Mouse (Mus musculus): ENCODE data around the gene Dnpep. TPM values are rescaled to one million over a fixed set of nuclear protein-coding genes. Genes with fewer than 3 reads are reported as not detected.

The Dnpep gene
- polyA plus RNA-seq, 1 experiment from 2014 or later: 144 TPM

GRCm38 (mm10) chr1:75318301-75318700 lies 511 bp upstream of the Dnpep start:
- no peaks in the 10 kb centered on the region for H3K9me3 ChIP-seq
- peak overlapping the region; percentile 92 for H3K27ac ChIP-seq
- peaks cover 28% of the 10 kb centered on the region for H3K36me3 ChIP-seq
- H3K4me3 ChIP-seq: peak overlapping the region; percentile 78
- peaks cover 24% of the 10 kb centered on the region for H3K4me1 ChIP-seq
- DNase-seq (ENCODE audit: low spot score): no peak
- H3K27me3 ChIP-seq (ENCODE audit: insufficient read depth, poor library complexity, severe bottlenecking): no peaks in the 10 kb centered on the region
- 60% methylated on average over 3 of the region's 3 CpGs for WGBS

- no peaks in the 10 kb centered on the region for H3K9me3 ChIP-seq
- peaks cover 42% of the 10 kb centered on the region for H3K36me3 ChIP-seq
- peak; percentile 94 for DNase-seq (ENCODE audit: low spot score)
- peak overlapping the region; percentile 92 for H3K27ac ChIP-seq
- WGBS: under 1% methylated on average over 20 of the region's 20 CpGs
- H3K4me1 ChIP-seq: peaks cover 24% of the 10 kb centered on the region
- peak overlapping the region; percentile 78 for H3K4me3 ChIP-seq
- no peaks in the 10 kb centered on the region for H3K27me3 ChIP-seq (ENCODE audit: insufficient read depth, poor library complexity, severe bottlenecking)
These were observed 939 bp downstream of the Dnpep start for GRCm38 (mm10) chr1:75316861-75317240.

GRCm38 (mm10) chr1:75315456-75316365 lies 2.1 kb downstream of the Dnpep start:
- Histone ChIP-seq H3K27ac (peak overlapping the region; percentile 92), H3K9me3 (no peaks in the 10 kb centered on the region), H3K4me3 (peak overlapping the region; percentile 78), H3K36me3 (peaks cover 54% of the 10 kb centered on the region), H3K27me3 (ENCODE audit: insufficient read depth, poor library complexity, severe bottlenecking) (no peaks in the 10 kb centered on the region), H3K4me1 (peaks cover 24% of the 10 kb centered on the region)
- no peak for DNase-seq (ENCODE audit: low spot score)
- 79% methylated on average over 29 of the region's 29 CpGs for WGBS

GRCm38 (mm10) chr1:75315011-75315410 lies 2.8 kb downstream of the Dnpep start:
- 91% methylated on average over 6 of the region's 6 CpGs for WGBS
- no peak for DNase-seq (ENCODE audit: low spot score)
- Histone ChIP-seq H3K27ac (no peak overlapping the region), H3K4me3 (no peak overlapping the region), H3K4me1 (peaks cover 24% of the 10 kb centered on the region), H3K36me3 (peaks cover 61% of the 10 kb centered on the region), H3K9me3 (no peaks in the 10 kb centered on the region), H3K27me3 (ENCODE audit: insufficient read depth, poor library complexity, severe bottlenecking) (no peaks in the 10 kb centered on the region)

GRCm38 (mm10) chr1:75311694-75312093 lies 6.1 kb downstream of the Dnpep start:
- no peak overlapping the region for H3K4me3 ChIP-seq
- peaks cover 19% of the 10 kb centered on the region for H3K4me1 ChIP-seq
- 90% methylated on average over 6 of the region's 6 CpGs for WGBS
- no peak overlapping the region for H3K27ac ChIP-seq
- peaks cover 86% of the 10 kb centered on the region for H3K36me3 ChIP-seq
- no peak for DNase-seq (ENCODE audit: low spot score)
- H3K27me3 ChIP-seq (ENCODE audit: insufficient read depth, poor library complexity, severe bottlenecking): no peaks in the 10 kb centered on the region
- H3K9me3 ChIP-seq: no peaks in the 10 kb centered on the region

GRCm38 (mm10) chr1:75304662-75305061 lies 13.1 kb downstream of the Dnpep start:
- H3K4me3 ChIP-seq: no peak overlapping the region
- no peak for DNase-seq (ENCODE audit: low spot score)
- H3K9me3 ChIP-seq: no peaks in the 10 kb centered on the region
- 66% methylated on average over 2 of the region's 2 CpGs for WGBS
- no peaks in the 10 kb centered on the region for H3K27me3 ChIP-seq (ENCODE audit: insufficient read depth, poor library complexity, severe bottlenecking)
- 0 out of 2 replicates have a peak, but pooled peaks cover 3% of the 10 kb centered on the region for H3K4me1 ChIP-seq
- H3K36me3 ChIP-seq: peaks cover 24% of the 10 kb centered on the region
- H3K27ac ChIP-seq: no peak overlapping the region

GRCm38 (mm10) chr1:75294294-75294693 lies 23.5 kb downstream of the Dnpep start:
- no peak for DNase-seq (ENCODE audit: low spot score)
- Histone ChIP-seq H3K4me3 (no peak overlapping the region), H3K9me3 (no peaks in the 10 kb centered on the region), H3K27me3 (ENCODE audit: insufficient read depth, poor library complexity, severe bottlenecking) (no peaks in the 10 kb centered on the region), H3K27ac (no peak overlapping the region), H3K4me1 (peaks cover 16% of the 10 kb centered on the region), H3K36me3 (no peaks in the 10 kb centered on the region)
- WGBS: 77% methylated on average over 5 of the region's 5 CpGs

- 73% methylated on average over 5 of the region's 5 CpGs for WGBS
- peaks cover 16% of the 10 kb centered on the region for H3K4me1 ChIP-seq
- H3K36me3 ChIP-seq: no peaks in the 10 kb centered on the region
- no peak for DNase-seq (ENCODE audit: low spot score)
- no peaks in the 10 kb centered on the region for H3K27me3 ChIP-seq (ENCODE audit: insufficient read depth, poor library complexity, severe bottlenecking)
- peak overlapping the region; percentile 47 for H3K27ac ChIP-seq
- H3K4me3 ChIP-seq: no peak overlapping the region
- no peaks in the 10 kb centered on the region for H3K9me3 ChIP-seq
These were observed 24.5 kb downstream of the Dnpep start for GRCm38 (mm10) chr1:75293331-75293701.

GRCm38 (mm10) chr1:75292476-75293330 lies 25.1 kb downstream of the Dnpep start:
- peak; percentile 80 for DNase-seq (ENCODE audit: low spot score)
- Histone ChIP-seq H3K4me1 (peaks cover 16% of the 10 kb centered on the region), H3K4me3 (no peak overlapping the region), H3K27me3 (ENCODE audit: insufficient read depth, poor library complexity, severe bottlenecking) (no peaks in the 10 kb centered on the region), H3K36me3 (no peaks in the 10 kb centered on the region), H3K9me3 (no peaks in the 10 kb centered on the region), H3K27ac (peak overlapping the region; percentile 47)
- WGBS: 32% methylated on average over 12 of the region's 12 CpGs

GRCm38 (mm10) chr1:75291321-75291720 lies 26.5 kb downstream of the Dnpep start:
- Histone ChIP-seq H3K27me3 (ENCODE audit: insufficient read depth, poor library complexity, severe bottlenecking) (no peaks in the 10 kb centered on the region), H3K4me1 (peaks cover 16% of the 10 kb centered on the region), H3K36me3 (no peaks in the 10 kb centered on the region), H3K27ac (no peak overlapping the region), H3K4me3 (no peak overlapping the region), H3K9me3 (no peaks in the 10 kb centered on the region)
- no peak for DNase-seq (ENCODE audit: low spot score)
- 80% methylated on average over 8 of the region's 8 CpGs for WGBS

GRCm38 (mm10) chr1:75290582-75290981 lies 27.2 kb downstream of the Dnpep start:
- Histone ChIP-seq H3K27me3 (ENCODE audit: insufficient read depth, poor library complexity, severe bottlenecking) (no peaks in the 10 kb centered on the region), H3K9me3 (no peaks in the 10 kb centered on the region), H3K4me3 (no peak overlapping the region), H3K36me3 (no peaks in the 10 kb centered on the region), H3K4me1 (peaks cover 16% of the 10 kb centered on the region), H3K27ac (no peak overlapping the region)
- no peak for DNase-seq (ENCODE audit: low spot score)

GRCm38 (mm10) chr1:75289888-75290431 lies 27.8 kb downstream of the Dnpep start:
- Histone ChIP-seq H3K36me3 (no peaks in the 10 kb centered on the region), H3K27me3 (ENCODE audit: insufficient read depth, poor library complexity, severe bottlenecking) (no peaks in the 10 kb centered on the region), H3K4me3 (no peak overlapping the region), H3K9me3 (no peaks in the 10 kb centered on the region), H3K4me1 (peaks cover 16% of the 10 kb centered on the region), H3K27ac (no peak overlapping the region)
- no peak for DNase-seq (ENCODE audit: low spot score)
- WGBS: 68% methylated on average over 8 of the region's 8 CpGs

GRCm38 (mm10) chr1:75289376-75289775 lies 28.4 kb downstream of the Dnpep start:
- Histone ChIP-seq H3K4me1 (peaks cover 16% of the 10 kb centered on the region), H3K4me3 (no peak overlapping the region), H3K27me3 (ENCODE audit: insufficient read depth, poor library complexity, severe bottlenecking) (no peaks in the 10 kb centered on the region), H3K9me3 (no peaks in the 10 kb centered on the region), H3K27ac (no peak overlapping the region), H3K36me3 (no peaks in the 10 kb centered on the region)
- peak; percentile 81 for DNase-seq (ENCODE audit: low spot score)
- WGBS: 22% methylated on average over 7 of the region's 7 CpGs

Measured in heart, embryonic 10.5 days (tissue).